Mouse (Mus musculus): Measurements from ENCODE around the gene Abcd3.

Gene Abcd3

GRCm38 (mm10) chr3:121814877-121815548 is at the start of gene Abcd3:
Gene Abcd3, minus strand, starts transcription at chr3:121815302.
- DNase-seq (ENCODE audit: low read depth, low spot score): peak; percentile 89

DNA sequence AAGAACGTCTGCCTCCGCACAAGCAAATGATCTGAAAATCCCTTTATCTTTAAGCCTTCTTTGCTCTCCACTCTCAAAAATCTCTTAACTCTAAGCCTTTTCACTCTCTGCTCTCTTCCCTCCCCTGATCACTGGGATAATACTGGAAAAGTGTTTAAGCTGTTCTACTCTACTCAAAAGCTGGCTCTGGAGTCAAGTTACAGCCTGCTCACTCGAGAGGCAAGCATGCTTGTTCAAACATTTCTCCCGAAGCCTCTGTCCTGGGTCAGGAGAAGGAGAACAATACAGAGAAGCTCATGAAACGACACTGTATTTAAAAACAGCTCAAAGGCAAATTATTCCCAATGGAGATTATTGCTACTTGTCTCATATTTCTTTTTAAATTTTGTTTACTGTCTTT is 44.0 kb upstream of the Abcd3 start:
- DNase-seq (ENCODE audit: low read depth, low spot score): peak; percentile 21

- DNase-seq (ENCODE audit: low read depth, low spot score): no peak
Observed at GRCm38 (mm10) chr3:121856131-121856530, 41.0 kb upstream of the Abcd3 start.

- no peak for DNase-seq (ENCODE audit: low read depth, low spot score)
Observed at GRCm38 (mm10) chr3:121853781-121854520, 38.8 kb upstream of the Abcd3 start.

DNA sequence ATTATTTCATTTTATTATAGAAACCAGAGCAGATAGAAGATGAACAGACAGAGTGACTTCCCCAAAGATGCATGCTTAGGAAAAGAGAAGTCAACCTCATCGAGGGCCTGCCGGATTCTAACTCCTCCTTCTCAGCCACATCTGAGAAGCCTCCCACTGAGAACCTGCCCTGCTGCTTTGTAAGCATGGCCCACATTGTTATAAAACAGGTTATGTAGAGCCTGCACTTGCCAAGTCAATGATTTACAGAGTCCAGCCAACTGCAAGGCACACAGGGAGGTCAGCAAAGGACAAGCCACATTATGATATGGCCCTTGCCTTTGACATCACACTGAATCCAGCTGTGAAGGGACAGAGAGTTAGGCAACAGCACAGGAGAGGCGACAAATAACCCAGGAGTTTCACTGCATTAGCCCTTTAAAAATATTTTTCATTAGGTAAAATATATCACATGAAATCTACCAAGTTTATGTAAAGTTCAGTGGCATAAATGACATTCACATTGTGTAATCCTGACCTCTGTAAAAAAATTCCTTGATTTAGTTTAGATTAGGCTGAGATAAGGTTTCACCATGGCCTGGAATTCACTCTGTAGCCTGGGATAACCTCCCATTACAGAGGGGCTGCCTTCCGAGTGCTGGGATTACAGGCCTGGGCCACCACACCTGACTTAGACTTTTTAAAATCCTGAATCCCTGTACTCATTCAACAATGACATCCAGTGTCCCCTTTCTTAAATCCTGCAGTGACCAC is 37.1 kb upstream of the Abcd3 start:
- no peak for DNase-seq (ENCODE audit: low read depth, low spot score)

DNA sequence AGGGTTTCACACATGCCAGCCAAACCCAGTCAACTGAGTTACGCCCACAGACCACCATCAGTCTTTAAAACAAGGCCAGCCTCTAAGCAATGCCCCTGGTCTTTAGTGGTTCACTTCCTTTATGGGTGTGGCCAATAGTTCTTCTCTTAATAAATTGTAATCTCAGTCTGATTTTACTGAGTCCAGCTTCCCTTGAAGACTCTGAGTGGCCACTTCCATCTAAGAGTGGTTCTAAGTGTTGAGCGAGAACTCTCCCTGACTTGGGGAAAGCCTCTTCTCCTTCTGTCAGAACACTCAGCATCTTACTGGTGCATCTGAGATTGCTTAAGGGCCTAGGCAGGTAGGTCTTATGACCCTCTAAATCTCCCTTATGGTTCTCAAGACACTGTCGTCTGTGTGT is 35.9 kb upstream of the Abcd3 start:
- no peak for DNase-seq (ENCODE audit: low read depth, low spot score)

GRCm38 (mm10) chr3:121850381-121850780 is 35.3 kb upstream of the Abcd3 start:
- DNase-seq (ENCODE audit: low read depth, low spot score): no peak

DNA sequence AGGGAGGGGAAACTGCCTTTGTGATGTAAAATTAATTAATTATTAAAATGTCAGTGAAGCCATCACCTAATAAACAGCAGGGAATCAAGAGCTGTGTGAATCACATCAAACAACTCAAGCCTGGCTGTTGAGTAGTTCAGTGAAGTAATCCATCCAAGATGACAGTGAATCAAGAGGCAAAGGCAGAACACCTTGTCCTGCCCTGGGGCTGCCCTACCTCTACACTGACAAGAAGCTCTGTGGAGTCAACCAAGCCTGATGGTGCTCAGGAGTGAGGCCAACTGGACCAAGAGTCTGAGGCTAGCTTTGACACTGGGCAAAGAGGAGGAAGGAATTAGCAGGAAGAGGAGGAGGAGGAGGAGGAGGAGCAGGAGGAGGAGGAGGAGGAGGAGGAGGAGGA is 32.2 kb upstream of the Abcd3 start:
- DNase-seq (ENCODE audit: low read depth, low spot score): no peak

GRCm38 (mm10) chr3:121844658-121845057 is 29.6 kb upstream of the Abcd3 start:
- no peak for DNase-seq (ENCODE audit: low read depth, low spot score)

DNA sequence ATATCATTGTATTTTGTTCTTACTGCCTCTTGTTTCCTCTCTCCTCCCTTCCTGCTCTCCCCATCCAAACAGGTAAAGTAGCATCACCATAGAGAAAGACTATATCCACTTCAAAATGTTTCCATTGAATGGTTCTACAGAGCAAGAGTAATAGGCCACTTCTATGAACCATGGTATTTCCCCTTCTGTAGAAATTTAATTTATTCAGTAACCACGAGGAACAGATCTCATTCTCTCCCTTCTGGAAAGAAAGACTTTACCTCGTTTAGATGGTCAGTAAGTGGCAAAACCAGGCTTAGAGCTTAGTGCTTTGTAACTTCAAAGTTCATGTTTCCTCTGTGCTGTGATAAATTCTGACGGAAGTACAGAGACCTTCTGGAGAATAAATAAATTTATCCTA is 28.9 kb upstream of the Abcd3 start:
- DNase-seq (ENCODE audit: low read depth, low spot score): no peak

- no peak for DNase-seq (ENCODE audit: low read depth, low spot score)
Observed at GRCm38 (mm10) chr3:121843254-121843653, 28.2 kb upstream of the Abcd3 start.

DNA sequence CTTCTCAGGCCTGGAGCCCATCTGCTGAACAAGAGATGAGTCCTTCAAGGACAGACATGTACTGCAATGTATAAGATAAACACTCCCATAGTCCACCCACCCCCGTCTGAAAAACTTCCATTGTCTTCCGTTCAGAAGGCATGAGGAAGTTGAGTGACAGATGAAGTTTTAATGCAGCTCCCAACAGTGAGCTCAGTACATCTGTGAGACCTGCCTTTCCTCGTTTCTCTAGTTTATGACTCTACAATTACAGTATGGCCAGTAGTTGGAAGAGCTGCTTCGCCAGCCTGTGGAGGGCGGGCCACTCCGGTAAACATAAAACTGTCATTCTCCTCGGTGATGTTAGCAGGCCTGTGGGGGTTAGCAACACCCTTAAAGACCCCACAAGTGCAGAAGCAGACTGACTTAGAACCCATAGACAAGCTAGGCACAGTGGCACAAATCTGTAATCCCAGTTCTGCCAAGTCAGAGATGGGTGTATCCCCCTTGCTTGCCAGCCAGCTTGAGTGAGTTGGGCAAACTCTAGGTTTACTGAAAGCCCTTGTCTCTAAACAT is 27.3 kb upstream of the Abcd3 start:
- no peak for DNase-seq (ENCODE audit: low read depth, low spot score)

DNA sequence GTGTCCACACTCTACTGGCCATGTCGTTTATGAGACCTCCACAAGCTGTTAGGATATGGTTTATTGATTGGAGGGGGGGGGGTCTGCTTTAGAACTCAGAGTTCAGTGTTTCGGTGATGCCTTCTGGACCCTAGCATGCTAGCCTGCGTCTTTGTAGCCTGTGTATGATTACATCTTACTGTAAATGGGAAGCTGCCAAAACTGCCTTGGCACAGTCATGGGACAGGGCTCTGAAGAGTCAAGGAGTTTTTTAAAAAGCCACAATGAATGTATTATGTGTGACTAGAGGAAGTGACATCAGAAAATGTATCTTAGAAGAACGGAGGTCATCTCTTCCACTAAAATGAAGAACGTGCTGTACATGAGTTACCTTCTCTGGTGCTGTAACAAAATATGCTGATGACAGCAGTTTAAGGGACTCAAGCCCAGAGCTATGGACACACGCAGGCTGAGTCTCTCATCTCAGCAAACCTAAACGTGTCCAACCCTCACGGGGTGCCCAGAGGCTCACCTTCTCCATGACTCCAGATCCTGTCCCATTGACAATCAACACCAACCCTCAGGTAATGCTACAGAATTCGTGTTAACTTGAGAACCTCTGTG is 26.4 kb upstream of the Abcd3 start:
- DNase-seq (ENCODE audit: low read depth, low spot score): no peak

- no peak for DNase-seq (ENCODE audit: low read depth, low spot score)
Observed at GRCm38 (mm10) chr3:121840351-121840750, 25.2 kb upstream of the Abcd3 start.

GRCm38 (mm10) chr3:121834732-121835131 is 19.6 kb upstream of the Abcd3 start:
- no peak for DNase-seq (ENCODE audit: low read depth, low spot score)

DNA sequence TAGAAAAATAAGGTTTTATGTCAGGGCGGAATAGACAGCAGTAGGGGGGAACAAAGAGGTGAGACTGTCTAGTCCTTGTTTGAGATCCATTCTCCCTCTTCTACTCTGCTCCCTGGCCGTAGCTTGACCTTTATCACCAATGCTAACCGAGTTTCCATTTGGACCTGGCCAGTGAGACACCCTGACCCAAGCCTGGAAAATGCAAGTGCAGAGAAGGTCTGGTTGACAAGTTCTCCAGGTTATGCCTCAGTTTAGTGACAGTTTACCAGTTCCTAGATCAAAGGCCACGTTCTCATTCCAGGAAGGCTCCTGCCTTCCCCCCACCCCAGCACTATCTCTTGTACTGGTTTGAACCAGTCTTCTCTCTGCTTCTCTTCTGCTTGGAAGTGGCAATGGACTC is 19.1 kb upstream of the Abcd3 start:
- DNase-seq (ENCODE audit: low read depth, low spot score): no peak

GRCm38 (mm10) chr3:121825092-121825491 is 10.0 kb upstream of the Abcd3 start:
- no peak for DNase-seq (ENCODE audit: low read depth, low spot score)

GRCm38 (mm10) chr3:121824319-121824718 is 9.2 kb upstream of the Abcd3 start:
- no peak for DNase-seq (ENCODE audit: low read depth, low spot score)

GRCm38 (mm10) chr3:121822643-121823042 is 7.5 kb upstream of the Abcd3 start:
- no peak for DNase-seq (ENCODE audit: low read depth, low spot score)

DNA sequence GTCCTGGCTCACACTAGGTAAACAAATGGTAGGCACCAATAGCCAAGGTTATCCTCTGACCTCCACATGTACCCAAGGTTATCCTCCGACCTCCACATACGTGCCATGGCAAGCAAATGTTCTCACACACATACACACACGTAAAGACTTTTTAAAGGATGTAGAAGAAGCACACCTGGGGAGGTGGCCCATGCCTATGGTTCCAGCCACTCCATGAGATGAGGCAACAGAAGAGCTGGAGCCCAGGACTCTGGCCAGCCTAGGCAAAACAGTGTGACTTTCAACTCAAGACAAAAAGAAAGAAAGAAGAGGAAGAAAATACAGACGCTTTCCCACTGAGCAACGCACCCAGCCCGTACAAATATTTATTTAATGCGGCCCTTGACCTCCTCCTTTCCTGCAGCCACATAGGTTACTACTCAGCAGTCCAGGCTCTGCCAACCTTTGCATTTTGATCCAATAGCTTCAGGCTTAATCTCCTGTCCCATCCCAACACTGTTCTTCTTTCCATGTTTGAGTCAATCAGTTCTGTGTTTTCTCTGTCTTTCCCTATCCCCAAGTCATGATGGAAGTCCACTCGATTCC is 6.5 kb upstream of the Abcd3 start:
- DNase-seq (ENCODE audit: low read depth, low spot score): no peak

GRCm38 (mm10) chr3:121819693-121820200 is 4.6 kb upstream of the Abcd3 start:
- DNase-seq (ENCODE audit: low read depth, low spot score): no peak
